Mouse (Mus musculus) common myeloid progenitor, adult 5-6 weeks (primary cell): Measurements from ENCODE around the gene Vps45. TPM values are rescaled to one million over a fixed set of nuclear protein-coding genes. Genes with fewer than 3 reads are reported as not detected.
A peak's percentile ranks its signal among the peaks of the same experiment; 100 is the strongest.
"Not testable (repeated sequence)": the region's sequence is repeated elsewhere in the genome, so short reads cannot be mapped to it uniquely, and the experiment has no call there.

Experiments used
- ATAC-seq: replicated peaks from 2 replicates; pipeline ENCODE4 v1.8.0; 2016; ENCODE audit warnings: low read depth, mild to moderate bottlenecking, moderate TSS enrichment, inconsistent platforms; ENCODE audit not compliant: poor library complexity, severe bottlenecking
- total RNA-seq: library from RNA; stranded (forward); fragments of 200-1000, 187-1606 nt; gene quantifications from 2 replicates; pipeline ENCODE4 v1.2.3, GENCODE M21; 2017

Vps45 gene
- total RNA-seq, 1 experiment from 2014 or later: 35.9 TPM

DNA sequence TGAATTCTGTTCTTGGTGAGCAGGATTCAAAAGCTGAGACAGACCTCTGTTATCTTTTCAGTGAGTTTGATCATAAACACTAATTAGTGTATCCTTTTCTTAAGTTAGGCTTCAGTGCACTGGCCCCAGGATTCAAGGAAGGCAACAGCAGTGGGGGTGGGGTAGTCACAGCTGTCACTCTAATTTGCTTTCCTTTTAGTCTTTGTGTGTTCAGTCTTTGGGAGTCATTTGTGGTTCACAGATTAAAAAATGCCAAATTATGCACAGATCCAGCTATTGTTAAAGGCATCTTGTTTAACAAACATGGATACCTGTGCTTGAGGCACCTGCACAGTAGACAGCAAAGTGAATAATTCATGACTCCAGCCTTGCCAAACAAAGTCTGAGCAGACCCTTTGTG lies 105.2 kb downstream of the Vps45 start:
- ATAC-seq: no peak

DNA sequence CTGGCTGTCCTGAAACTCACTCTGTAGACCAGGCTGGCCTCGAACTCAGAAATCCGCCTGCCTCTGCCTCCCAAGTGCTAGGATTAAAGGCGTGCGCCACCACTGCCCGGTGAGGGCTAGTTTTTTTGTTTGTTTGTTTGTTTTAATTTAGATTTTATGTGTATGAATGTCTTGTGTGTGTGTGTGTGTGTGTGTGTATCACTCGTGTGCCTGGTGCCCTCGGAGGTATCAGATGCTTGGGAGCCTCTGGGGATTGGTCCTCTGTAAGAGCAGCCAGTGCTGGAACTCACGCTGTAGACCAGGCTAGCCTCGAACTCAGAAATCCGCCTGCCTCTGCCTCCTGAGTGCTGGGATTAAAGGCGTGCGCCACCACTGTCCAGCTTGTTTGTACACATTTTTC lies 106.7 kb downstream of the Vps45 start:
- not testable (repeated sequence) for ATAC-seq

GRCm38 (mm10) chr3:95950763-95951551 lies 107.3 kb downstream of the Vps45 start:
- peak; percentile 86 for ATAC-seq

Other genes with a start within 250 kb of the Vps45 start
- 26.5 and 27.2 TPM in 2 replicates for gene Rprd2, start 239.6 kb downstream of the Vps45 start, total RNA-seq
- gene Prpf3, start 202.6 kb downstream of the Vps45 start, total RNA-seq: 41.0 and 63.6 TPM in 2 replicates
- gene Mrps21, start 186.9 kb downstream of the Vps45 start, total RNA-seq: 315 and 391 TPM in 2 replicates
- gene Ciart, start 176.2 kb downstream of the Vps45 start, total RNA-seq: 14.6 and 18.5 TPM in 2 replicates
- 43.4 and 62.9 TPM in 2 replicates for gene BC028528, start 166.5 kb downstream of the Vps45 start, total RNA-seq
- gene Aph1a, start 164.5 kb downstream of the Vps45 start, total RNA-seq: 32.3 and 40.9 TPM in 2 replicates
- not detected in 2 replicates for gene Car14, start 153.8 kb downstream of the Vps45 start, total RNA-seq
- 560 and 574 TPM in 2 replicates for gene Anp32e, start 129.2 kb downstream of the Vps45 start, total RNA-seq
- gene Plekho1, start 62.5 kb downstream of the Vps45 start, total RNA-seq: 28.9 and 33.8 TPM in 2 replicates
- 10.9 and 11.8 TPM in 2 replicates for gene Otud7b, start 46.1 kb upstream of the Vps45 start, total RNA-seq
- gene Mtmr11, start 103.5 kb upstream of the Vps45 start, total RNA-seq: 0.09 TPM in 1 of 2 replicates, not detected in the other
- 30.4 and 37.3 TPM in 2 replicates for gene Sf3b4, start 113.9 kb upstream of the Vps45 start, total RNA-seq
- gene Sv2a, start 122.7 kb upstream of the Vps45 start, total RNA-seq: 1.3 and 1.5 TPM in 2 replicates
- 21.6 and 38.2 TPM in 2 replicates for gene Bola1, start 161.2 kb upstream of the Vps45 start, total RNA-seq
- 81.8 and 97.7 TPM in 2 replicates for gene Hist2h2ab, start 161.4 kb upstream of the Vps45 start, total RNA-seq
- 2,555 and 2,638 TPM in 2 replicates for gene Hist2h2ac, start 162.4 kb upstream of the Vps45 start, total RNA-seq
- 6.6 and 8.3 TPM in 2 replicates for gene Hist2h2be, start 162.7 kb upstream of the Vps45 start, total RNA-seq
- 96.1 and 129 TPM in 2 replicates for gene Hist2h3c2, start 180.7 kb upstream of the Vps45 start, total RNA-seq
- gene Hist2h2aa2, start 181.8 kb upstream of the Vps45 start, total RNA-seq: 1,358 and 3,626 TPM in 2 replicates
- gene Hist2h2aa1, start 187.0 kb upstream of the Vps45 start, total RNA-seq: 5,131 and 5,822 TPM in 2 replicates
- 2.7 and 18.3 TPM in 2 replicates for gene Hist2h3c1, start 188.2 kb upstream of the Vps45 start, total RNA-seq
- gene Hist2h4, start 204.8 kb upstream of the Vps45 start, total RNA-seq: 101 and 120 TPM in 2 replicates
- gene Hist2h3b, start 210.2 kb upstream of the Vps45 start, total RNA-seq: 296 and 352 TPM in 2 replicates
- 6,356 and 6,932 TPM in 2 replicates for gene Hist2h2bb, start 211.3 kb upstream of the Vps45 start, total RNA-seq
- not detected in 2 replicates for gene Fcgr1, start 235.5 kb upstream of the Vps45 start, total RNA-seq